Mouse (Mus musculus) Muller cell, postnatal 12 days (primary cell): Measurements from ENCODE around the gene Kcnj10.

Source experiments
- DNase-seq: peaks from one replicate; pipeline ENCODE4 v3.0.0-alpha.2; 2015; ENCODE audit errors: inconsistent ontology term

The Kcnj10 gene

DNA sequence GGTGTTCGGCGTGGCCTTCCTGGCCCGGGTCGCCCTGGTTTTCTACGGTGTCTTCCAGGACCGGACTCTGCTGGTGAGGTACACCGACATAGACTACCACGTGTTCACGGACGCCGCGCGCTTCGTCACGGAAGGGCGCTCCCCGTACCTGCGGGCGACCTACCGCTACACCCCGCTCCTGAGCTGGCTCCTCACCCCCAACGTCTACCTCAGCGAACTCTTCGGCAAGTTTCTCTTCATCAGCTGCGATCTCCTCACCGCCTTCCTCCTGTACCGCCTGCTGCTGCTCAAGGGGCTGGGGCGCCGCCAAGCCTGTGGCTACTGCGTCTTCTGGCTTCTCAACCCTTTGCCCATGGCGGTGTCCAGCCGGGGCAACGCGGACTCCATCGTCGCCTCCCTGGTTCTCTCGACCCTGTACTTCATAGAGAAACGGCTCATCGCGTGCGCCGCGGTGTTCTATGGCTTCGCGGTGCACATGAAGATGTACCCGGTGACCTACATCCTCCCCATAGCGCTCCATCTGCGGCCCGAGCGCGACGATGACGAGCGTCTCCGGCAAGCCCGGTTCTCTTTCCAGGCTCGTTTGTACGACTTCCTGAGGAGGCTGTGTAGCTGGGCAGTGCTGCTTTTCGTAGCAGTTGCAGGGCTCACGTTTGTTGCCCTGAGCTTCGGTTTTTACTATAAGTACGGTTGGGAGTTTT, 35.9 kb downstream of the Kcnj10 start:
- DNase-seq, result peak; percentile 35

DNA sequence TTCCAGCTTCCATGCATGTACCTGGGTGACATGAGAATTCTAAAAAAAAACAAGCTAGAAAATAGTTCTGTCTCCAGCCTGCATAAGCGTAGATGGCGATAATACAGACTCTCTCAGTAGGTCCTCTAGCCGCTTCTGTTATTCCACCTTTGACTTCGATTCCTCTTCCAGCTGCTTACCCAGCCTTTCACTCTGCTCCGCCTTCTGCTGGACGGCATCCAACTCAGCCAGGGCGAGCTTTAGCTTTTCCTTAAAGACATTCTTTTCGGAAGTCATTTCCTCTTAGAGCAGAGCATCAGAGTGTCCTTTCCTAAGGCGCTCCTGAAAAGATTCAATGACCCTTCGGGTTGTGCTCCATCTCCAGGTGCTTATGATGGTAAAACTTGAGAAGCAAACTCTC, 39.1 kb downstream of the Kcnj10 start:
- no peak for DNase-seq

DNA sequence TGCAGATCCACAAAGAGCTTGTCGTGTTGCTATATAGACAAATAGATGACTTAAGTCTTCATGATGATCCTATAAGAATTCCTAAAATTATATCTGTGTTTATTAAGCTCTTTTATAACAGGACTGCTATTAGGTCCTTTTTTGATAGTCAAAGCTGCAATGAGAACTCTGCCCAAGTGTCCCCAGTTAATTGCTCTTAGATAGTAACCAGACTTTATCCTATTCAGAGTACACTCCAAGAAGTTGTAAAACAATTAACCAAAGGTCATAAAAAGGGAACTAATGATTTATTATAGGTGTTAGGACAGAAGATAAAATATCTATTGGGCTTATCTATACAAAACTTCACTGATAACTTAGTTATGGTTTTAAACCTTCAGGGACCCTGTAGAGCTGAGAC, 41.1 kb downstream of the Kcnj10 start:
- no peak for DNase-seq

DNA sequence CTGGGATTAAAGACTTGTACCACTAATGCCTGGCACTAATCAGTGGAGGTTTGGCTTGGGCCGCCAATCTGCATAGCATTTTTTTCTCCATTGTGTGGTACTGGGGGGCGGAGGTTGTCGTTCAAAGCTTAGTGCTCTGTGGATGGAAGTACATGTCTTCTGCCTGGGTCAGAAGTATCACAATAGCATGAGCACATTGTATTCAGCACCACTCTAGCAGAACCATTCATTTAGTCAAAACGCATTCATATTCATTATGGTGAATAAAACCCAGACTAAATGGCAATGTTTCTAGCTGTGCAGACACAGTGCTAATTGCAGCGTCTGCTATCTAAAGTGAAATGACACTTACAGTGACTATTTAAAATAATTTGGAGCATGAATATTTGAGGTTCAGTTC, 46.2 kb downstream of the Kcnj10 start:
- DNase-seq, result peak; percentile 63

DNA sequence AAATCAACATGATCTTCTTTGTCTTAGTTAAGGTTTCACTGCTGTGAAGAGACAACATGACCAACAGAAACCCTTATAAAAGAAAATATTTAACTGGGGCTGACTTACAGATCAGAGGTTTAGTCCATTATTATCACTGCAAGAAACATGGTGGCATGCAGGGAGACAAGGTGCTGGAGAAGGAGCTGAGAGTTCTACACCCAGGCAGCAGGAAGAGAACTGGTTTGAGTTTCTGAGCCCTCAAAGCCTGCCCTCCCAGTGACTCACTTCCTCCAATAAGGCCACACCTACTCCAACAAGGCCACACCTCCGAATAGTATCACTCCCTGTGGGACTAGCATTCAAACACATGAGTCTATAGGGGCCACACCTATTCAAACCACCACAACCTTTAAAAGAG, 49.8 kb downstream of the Kcnj10 start:
- DNase-seq, result no peak

DNA sequence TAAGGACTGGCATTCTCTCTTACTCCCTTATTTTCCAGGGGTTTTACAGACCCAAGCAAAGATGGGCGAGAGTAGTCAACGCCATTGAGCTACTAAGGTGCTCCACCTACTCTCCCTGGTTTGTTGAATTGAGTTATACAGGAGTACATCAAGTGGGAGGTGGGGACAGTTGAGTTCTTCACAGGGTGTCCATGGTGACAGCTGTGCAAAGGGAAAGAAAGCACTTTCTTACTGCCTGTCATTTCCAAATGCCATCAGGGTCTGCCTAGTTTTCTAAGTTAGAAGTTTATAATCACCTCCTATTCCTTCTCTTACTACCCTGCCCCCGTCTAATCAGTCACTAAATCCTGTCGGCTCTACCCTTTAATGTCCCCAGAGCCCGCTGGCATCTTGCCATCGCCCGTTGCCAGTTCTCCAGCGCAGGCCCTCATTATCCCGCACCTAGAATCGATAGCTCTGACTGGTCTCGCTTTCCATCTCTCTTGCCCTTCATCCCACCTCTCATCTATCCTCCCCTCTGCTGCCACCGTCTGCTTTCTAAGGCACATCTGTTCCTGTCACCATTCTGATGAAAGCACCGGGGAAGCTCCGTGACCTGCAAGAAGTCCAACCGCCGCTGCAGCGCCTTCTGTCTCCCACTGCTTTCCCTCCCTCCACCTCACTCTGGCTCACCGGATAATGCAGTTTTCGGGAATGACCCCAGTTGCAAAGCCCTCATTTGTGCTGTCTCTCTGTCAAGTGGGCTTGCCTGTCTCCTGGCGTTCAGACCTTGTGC, 51.0 kb downstream of the Kcnj10 start:
- peak; percentile 28 for DNase-seq

DNA sequence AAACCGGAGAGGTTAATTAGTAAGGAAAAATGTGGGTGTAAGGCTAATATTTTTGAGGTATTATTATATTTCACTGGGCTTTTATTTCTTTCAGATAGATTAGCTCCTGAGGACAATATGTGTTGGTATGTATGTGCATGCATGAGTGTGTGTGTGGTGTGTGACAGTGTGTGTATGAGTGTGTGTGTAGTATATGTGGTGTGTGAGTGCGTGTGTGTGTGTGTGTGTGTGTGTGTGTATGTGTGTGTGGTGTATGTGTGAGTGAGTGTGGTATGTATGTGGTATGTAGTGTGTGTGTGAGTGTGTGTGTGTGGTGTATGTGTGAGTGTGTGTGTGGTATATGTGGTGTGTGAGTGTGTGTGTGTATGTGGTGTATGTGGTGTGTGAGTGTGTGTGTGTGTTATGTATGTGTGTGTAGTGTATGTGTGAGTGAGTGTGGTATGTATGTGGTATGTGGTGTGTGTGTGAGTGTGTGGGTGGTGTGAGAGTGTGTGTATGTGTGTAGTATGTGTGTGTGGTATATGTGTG, 51.7 kb downstream of the Kcnj10 start:
- DNase-seq, result no peak

DNA sequence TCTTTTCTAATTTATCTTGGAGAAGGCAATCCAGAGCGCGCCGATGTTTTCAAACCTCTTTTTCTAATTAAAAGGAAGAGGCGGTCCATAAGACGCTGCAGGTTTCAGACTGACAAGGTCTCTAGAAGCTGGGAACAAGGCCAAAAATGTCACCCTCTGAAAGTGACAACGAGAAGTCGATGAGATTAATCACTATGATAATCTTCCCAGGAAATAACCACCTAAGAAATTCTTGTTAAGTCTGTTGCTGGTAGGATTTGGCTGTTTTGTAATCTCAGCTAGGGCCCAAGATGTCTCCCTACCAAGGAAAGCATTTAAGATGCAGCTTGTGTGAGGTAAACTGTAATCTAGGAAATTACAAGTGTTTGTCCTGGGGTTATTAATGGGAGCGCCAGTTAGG, 52.7 kb downstream of the Kcnj10 start:
- DNase-seq, result no peak

DNA sequence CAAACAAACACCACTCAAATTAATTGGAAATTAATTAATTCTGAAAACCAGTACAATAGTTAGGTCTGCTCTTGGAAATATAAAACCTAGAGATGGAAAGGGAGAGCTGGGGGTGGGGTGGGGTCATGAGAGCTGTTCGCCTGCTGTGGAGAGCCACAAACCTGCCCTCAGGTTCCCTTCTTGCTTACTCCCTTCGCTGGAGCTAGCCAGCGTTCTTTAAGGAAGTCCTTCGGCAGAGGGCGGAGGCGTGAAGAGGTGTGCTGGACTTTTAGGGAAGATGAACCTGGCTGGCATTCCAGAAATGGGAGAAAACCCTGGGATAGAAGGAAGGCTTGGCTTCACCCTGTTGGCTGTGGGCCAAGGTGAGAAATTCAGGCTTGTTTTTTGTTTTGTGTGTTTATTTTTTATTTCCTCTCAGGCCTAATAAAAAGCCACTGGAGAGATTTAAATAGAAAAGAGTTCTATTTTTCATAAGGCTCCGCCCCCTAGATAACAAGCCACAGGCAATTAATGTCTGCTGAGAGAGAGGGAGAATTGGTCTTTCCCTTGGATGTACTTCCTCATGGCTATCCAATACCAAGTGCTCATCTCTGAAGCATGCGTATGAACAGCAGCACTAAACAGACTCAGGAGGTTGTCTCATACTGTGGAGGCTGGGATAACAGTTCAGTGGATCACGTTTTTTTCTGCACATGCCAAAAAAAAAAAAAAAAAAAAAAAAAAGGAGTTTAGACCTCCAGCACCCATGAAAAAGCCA, 56.2 kb downstream of the Kcnj10 start:
- no peak for DNase-seq

DNA sequence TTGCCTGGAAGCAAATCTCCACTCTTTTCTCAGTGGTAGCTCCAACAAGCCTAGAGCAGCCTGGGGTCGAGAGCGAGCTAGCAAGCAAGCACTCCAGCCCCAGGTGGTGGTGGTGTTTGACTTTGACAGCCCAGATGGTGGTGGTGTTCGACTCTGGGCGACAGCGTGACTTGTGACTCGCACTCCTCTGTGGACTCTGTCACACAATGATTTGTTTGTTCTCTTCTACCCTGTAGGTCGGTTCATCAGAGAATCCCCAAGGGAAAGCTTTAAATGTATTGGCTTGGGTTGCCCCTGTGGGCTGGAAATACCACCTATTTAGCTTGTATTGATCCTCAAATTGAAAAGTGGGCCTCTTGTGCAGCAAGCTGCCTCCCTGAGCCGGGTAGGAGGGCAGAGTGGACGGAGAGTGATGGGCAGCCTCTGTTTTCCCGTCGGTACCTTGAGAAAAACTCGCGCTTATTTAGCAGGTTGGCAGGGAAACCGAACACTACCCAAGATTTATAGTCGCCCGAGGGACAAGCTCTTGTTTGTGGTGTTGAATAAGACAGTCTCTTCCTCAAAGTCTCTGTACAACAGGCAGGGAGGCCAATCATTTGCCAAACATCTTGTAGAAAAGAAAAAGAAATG, 65.2 kb downstream of the Kcnj10 start:
- no peak for DNase-seq

DNA sequence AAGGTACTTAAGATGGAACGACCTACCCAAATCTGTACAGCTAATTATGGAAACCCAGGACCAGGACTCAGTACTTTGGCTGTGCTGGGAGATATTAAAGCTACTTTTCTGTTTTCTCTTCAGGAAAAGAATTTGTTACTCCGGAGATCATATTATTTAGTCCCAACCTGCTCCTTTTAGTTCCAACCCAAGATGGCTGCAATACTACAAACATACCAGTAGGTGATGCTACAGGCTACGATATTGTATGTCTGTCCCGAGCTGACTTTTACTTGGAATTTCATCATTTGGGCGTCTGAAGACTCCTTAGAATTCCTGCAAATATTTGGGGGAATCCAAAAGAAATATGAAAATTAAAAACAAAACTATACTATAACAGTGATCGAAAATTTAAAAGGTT, 68.0 kb downstream of the Kcnj10 start:
- peak; percentile 59 for DNase-seq

DNA sequence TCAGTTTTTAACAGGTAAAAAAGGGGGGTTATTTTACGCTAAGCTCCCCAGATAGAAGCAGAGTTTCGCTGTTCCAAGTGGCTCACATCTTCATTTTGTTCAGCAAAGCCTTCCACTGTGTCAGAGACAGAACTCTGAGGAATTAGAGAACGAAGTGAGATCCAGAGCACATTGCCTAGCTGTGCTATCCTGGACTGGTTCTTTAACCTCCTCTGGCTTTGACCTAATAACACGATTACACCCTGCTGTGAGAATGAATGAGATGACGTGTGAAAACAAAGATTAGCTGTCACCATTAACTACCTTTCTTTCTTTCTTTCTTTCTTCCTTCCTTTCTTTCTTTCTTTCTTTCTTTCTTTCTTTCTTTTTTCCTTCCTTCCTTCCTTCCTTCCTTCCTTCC, 68.4 kb downstream of the Kcnj10 start:
- peak; percentile 48 for DNase-seq

DNA sequence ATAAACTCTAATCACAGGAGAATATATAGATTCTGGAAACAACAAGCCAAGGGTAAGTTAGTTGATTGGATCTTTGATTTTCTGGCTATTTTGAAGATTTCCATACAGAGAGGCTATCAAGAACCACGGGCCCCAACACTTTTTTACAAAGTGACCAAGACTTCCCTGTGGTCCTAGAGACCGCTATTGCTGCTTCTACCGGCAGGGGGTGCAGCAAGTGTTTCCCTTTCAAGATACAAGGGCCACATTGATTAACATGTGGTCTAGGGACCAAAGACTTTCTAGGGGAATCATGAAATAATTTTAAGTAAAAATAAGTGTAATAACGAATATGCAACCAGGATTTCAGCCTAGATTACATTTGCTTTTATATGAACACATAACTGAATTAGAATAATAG, 69.8 kb downstream of the Kcnj10 start:
- DNase-seq, result peak; percentile 46

DNA sequence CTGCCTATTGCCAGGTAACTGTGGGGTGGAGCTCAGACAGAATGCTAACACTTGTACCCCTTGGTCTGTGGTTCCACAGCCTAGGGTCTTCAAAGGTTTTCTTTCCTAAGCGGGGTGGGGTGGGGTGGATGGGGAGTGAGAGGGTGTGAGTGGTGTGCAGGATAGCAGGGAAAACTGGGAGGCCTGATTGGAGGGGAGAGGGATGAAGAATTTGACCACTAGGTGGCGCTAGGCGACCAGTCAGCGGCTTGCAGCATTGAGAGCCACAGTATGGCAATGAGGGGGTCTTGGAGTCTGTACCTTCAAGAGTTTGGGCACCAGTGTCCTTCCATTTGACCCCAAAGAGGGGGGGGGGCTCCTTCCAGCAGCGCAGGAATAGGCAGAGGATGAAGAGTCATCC, 71.2 kb downstream of the Kcnj10 start:
- peak; percentile 40 for DNase-seq

DNA sequence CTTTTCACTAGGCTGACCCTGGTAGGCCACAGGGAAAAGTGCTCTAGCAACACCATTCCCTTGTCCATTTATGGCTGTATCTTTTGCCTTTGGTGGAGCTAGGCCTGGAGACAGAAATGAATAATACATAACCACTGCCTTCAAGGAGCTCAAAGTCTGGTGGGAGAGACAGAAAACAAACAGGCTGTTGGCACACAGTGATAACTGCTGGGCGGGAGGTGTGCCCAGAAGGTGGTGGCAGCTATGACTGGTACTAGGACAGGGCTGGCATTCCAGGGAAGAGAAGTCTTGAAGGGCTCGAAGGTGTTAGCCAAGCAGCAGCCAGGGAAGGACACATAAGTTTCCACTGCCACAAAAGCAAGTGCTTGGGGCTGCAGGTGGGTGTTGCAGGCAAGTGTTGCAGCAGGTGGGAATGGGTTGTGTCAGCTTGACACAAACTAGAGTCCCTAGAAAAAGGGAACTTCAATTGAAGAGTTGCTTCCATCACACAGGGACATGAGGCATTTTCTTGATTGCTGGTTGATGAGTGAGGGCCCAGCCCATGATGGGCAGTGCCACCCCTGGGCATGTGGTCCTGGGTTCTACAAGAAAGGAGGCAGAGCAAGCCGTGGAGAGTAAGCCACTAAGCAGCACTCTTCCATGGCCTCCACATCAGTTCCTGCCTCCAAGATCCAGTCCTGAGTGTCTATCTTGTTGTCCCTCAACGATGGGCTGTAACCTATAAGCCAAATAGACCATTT, 72.7 kb downstream of the Kcnj10 start:
- DNase-seq, result no peak

DNA sequence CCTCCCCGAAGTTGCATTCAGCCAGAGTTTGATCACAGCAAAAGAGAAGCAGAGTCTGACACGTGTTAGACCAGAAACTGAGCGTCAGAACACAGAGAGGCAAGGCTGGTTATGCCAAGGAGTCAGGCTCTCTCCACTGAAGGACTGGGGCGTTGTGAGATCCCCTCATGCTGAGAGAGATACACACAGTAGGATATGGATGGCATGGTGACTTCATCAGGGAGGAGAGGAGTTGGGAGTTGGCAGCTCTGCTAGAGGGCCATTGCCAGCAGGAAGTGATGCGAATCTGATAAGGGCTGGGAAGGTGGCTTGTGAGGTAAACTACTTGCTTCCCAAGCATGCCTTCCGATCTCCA, 73.2 kb downstream of the Kcnj10 start:
- no peak for DNase-seq

DNA sequence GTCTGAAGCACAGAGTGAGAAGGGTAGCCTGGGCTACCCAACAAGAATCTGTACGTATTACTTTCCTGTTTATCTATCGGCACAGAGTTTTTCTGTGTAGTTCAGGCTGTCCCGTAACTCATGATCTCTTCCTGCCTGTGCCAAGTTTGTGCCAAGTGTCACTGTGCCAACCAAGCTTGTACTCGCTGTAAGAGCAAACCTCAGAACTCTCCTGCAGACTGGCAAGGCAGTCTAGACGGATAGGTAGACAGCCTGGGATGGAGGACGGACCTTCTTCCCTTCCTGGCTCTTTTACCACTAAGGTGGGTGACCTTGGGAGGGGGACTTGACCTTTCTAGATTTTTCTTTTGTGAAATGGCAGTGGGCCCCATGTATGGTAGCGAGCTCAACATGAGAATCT, 74.1 kb downstream of the Kcnj10 start:
- DNase-seq, result no peak

DNA sequence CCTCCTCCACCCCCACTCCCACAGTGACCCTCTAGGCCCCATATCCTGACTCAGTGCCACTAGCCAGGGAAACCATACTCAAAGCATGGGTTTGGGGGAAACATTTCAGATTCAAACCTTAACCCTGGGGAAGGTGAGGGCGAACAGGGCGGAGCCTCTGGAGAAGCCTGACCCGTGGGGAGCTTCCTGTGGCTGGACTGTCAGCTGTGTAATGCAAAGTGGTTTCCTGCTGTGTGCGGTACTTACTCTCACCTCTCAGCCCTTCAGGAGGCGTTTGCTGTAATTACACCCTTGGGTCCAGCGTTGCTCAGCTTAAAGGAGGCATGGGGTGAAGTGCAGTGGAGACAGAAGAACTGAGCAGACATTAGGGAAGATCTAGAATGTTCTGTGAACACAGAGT, 77.2 kb downstream of the Kcnj10 start:
- DNase-seq, result no peak

DNA sequence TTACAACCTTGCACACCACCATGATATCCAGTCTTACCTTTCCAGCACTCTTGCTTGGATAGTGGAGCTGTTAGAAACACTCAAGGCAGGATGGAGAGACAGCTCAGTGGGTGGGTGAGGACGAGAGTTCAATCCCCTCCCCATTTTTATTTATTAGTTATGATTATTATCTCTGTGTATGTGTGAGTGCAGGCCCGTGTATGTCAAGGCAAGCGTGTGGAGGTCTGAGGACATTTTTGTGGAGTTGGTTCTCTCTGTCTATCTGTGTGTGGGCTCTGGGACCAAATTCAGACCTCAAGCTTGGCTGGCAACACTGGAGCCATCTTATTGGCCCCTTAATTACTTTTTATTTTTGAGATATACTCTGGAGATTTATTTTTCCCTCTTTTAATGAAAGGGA, 77.6 kb downstream of the Kcnj10 start:
- DNase-seq, result no peak

DNA sequence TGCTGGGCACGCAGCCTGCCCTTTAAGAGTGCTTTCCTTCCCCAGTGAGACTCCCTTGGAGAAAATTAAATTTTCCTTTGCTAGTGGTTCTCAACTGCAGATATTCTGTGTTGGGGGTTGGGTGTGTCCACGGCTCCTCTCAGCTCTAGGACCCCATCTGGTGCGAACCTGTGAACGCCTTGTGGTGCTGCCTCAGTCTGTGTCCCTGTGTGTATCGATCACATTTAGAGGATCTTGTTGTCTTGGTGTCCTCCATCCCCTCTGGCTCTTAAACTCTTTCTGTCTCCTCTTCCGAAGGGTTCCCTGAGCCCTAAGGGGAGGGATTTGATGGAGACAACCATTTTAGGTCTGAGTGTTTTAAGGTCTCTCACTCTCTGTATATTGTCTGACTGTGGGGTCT, 79.2 kb downstream of the Kcnj10 start:
- DNase-seq, result no peak

DNA sequence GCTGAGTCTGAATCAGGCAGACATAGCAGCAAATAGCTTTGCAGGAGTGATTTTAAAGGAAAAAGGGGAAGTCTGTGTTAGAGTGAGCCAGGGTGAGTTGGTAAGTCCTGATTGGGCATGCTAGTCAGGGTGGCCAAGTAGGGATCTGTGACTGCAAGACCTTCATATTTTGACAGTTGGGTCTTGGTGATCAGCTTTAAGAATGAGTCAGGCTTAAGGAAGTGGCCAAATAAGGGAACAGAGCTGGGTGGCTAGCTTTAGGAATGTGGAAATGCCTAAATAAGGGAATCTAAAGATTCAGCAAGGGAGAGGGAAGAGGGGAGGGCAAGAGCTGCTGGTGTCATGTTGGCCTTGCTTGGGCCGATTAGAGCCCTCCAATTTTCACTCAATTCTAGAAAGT, 82.4 kb downstream of the Kcnj10 start:
- DNase-seq, result peak; percentile 59
